Mouse (Mus musculus) intestine, embryonic 15.5 days (tissue): Measurements from ENCODE around the gene AA467197. TPM values are rescaled to one million over a fixed set of nuclear protein-coding genes. Genes with fewer than 3 reads are reported as not detected.

Experiments
- ATAC-seq: fragments of 200-750 bp; cut with Nextera tagmentation; 2 replicates; pipeline ENCODE4 v1.8.0; 2017; ENCODE audit warnings: moderate TSS enrichment, moderate library complexity
- H3K27ac ChIP-seq: fragments of 300-500 bp; sonication (generic); 2 replicates; pipeline ENCODE4 v1.5.1; 2015; ENCODE audit warnings: mild to moderate bottlenecking, inconsistent platforms
- H3K27me3 ChIP-seq: fragments of 300-500 bp; sonication (generic); replicated peaks from 2 replicates; pipeline ENCODE4 v1.6.1; 2015; ENCODE audit warnings: inconsistent platforms
- H3K36me3 ChIP-seq: fragments of 300-500 bp; sonication (generic); 2 replicates; pipeline ENCODE4 v1.6.1; 2015; ENCODE audit warnings: inconsistent platforms
- H3K4me1 ChIP-seq: fragments of 300-500 bp; sonication (generic); replicated peaks from 2 replicates; pipeline ENCODE4 v1.6.1; 2015; ENCODE audit warnings: inconsistent platforms
- H3K4me2 ChIP-seq: fragments of 300-500 bp; sonication (generic); replicated peaks from 2 replicates; pipeline ENCODE4 v1.6.1; 2015; ENCODE audit warnings: mild to moderate bottlenecking, inconsistent platforms
- H3K4me3 ChIP-seq: fragments of 300-500 bp; sonication (generic); replicated peaks from 2 replicates; pipeline ENCODE4 v1.5.1; 2015; ENCODE audit warnings: inconsistent platforms
- H3K9ac ChIP-seq: fragments of 300-500 bp; sonication (generic); 2 replicates; pipeline ENCODE4 v1.6.1; 2015; ENCODE audit warnings: inconsistent platforms
- H3K9me3 ChIP-seq: fragments of 300-500 bp; sonication (generic); 2 replicates; pipeline ENCODE4 v1.6.1; 2016; ENCODE audit warnings: inconsistent platforms
- WGBS: fragments of 180-500 bp; shearing (Covaris S2); methylation state at CpG from one replicate; pipeline ENCODE4 v1.1.7; 2015; 5-methylcytosine and 5-hydroxymethylcytosine counted together
- polyA plus RNA-seq: library from polyadenylated mRNA; unstranded; fragments of >200 nt; fragmentation: Nextera tagmentation; extraction: Ambion mirVana; gene quantifications from 2 replicates; pipeline ENCODE4 v1.2.1, GENCODE M21; 2015

AA467197 gene
- polyA plus RNA-seq, 1 experiment from 2014 or later = 7.1 TPM

- H3K27me3 ChIP-seq = no peaks in the 10 kb centered on the region
- H3K4me3 ChIP-seq = no peak overlapping the region
- H3K4me1 ChIP-seq = 0 out of 2 replicates have a peak, but pooled peaks cover 3% of the 10 kb centered on the region
- H3K27ac ChIP-seq = no peak overlapping the region
- H3K9me3 ChIP-seq = no peaks in the 10 kb centered on the region
- WGBS = 52% methylated on average over 17 of the region's 17 CpGs
- no peaks in the 10 kb centered on the region for H3K36me3 ChIP-seq
- no peak overlapping the region for H3K4me2 ChIP-seq
- no peak overlapping the region for H3K9ac ChIP-seq
- 0 out of 2 replicates have a peak, but pooled peaks have one; percentile 14 for ATAC-seq
These were observed 15.6 kb downstream of the AA467197 start for GRCm38 (mm10) chr2:122652096-122653084.

GRCm38 (mm10) chr2:122656052-122656451 is 19.3 kb downstream of the AA467197 start:
- Histone ChIP-seq H3K9ac (no peak overlapping the region), H3K27me3 (no peaks in the 10 kb centered on the region), H3K4me2 (no peak overlapping the region), H3K36me3 (no peaks in the 10 kb centered on the region), H3K4me1 (peaks cover 3% of the 10 kb centered on the region; the same call in 1 of the 2 replicates), H3K27ac (no peak overlapping the region), H3K9me3 (no peaks in the 10 kb centered on the region), H3K4me3 (no peak overlapping the region)
- no peak for ATAC-seq
- WGBS = 43% methylated on average over 2 of the region's 2 CpGs

DNA sequence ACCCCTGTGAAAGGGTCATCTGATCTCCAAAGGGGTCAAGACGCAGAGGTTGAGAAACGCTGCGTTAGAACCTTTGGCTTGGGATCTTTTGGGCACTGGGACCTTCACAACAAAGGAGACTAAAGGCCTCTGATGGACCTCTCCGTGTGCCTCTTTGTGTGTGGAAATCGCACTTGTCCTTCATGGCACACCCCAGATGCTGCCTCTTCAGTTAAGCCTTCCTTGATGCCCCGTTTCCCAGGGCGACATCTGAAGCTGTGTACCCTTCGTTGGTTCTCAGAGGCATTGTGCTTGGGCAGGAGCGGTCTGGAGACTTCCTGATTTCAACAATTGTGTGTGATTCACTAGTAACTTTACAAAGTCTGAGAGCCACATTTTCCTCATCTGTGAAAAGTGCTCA is 20.0 kb downstream of the AA467197 start:
- Histone ChIP-seq H3K27me3 (no peaks in the 10 kb centered on the region), H3K4me2 (no peak overlapping the region), H3K27ac (peak overlapping the region; percentile 95), H3K9me3 (no peaks in the 10 kb centered on the region), H3K4me1 (peaks cover 3% of the 10 kb centered on the region; the same call in 1 of the 2 replicates), H3K9ac (no peak overlapping the region), H3K36me3 (no peaks in the 10 kb centered on the region), H3K4me3 (no peak overlapping the region)
- no peak for ATAC-seq
- WGBS = 54% methylated on average over 9 of the region's 9 CpGs

DNA sequence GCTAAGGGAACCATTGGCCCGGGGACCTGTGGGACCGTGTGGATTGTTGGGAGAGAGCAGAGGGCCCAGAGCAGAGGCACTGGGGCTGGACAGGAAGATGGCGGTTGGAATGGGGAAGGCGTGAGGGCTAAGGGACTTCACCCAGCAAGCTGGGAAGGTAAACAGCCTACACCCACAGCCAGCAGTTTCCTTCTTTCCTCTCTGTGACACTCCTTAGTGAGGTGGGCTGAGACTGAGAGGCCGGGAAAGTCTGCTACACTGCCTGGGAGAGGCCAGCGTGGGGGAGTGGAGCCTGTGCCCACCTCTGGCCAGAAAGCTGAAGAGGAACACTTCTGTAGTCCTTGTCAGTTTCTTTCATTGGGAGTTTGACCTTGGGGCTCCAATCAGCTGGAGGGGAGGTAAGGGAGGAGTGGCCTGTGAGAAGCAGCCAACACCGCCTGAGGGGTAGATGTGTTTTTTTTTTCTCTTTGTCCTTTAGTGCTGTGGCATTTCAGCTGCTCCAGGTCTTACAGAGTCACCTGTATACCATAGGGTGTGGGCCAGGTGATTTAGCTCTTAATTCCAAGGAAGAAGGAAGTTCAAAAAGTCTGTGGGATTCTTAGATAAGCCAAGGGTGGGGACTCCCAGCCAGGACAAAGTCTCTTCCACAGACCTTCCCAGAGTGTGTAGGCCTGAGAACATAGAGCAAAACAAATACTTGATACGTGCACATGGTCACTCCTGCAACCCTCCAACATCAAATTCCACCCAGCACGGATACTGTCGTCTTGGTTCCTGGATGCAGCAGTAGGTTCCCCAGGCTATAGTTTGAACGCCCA is 21.1 kb downstream of the AA467197 start:
- H3K4me1 ChIP-seq = peaks cover 3% of the 10 kb centered on the region; the same call in 1 of the 2 replicates
- H3K27ac ChIP-seq = peak overlapping the region; percentile 95
- 66% methylated on average over 11 of the region's 11 CpGs for WGBS
- no peak overlapping the region for H3K9ac ChIP-seq
- no peaks in the 10 kb centered on the region for H3K9me3 ChIP-seq
- H3K27me3 ChIP-seq = no peaks in the 10 kb centered on the region
- H3K36me3 ChIP-seq = no peaks in the 10 kb centered on the region
- peak overlapping the region; percentile 41 for H3K4me2 ChIP-seq
- peak; percentile 95 for ATAC-seq
- no peak overlapping the region for H3K4me3 ChIP-seq

DNA sequence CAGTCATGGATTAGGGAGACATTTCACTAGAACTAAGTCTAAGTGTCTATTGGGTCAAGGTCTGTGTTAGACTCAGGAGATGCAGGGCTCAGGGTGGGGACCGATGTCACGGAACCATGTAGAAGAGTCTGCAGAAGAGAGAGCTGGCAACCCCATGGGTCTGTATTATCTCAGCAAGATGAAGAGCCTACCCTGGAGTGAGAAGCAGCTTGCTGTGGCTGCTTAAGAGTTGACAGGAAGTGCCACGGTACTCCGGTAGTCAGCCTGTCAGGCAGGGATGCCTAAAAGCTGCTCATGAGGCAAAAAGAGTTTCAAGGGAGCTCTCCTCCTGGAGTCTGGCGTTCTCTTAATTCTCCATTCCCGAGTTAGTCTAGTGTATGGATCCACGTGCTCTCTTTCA is 23.0 kb downstream of the AA467197 start:
- no peak for ATAC-seq
- Histone ChIP-seq H3K27me3 (no peaks in the 10 kb centered on the region), H3K4me1 (peaks cover 3% of the 10 kb centered on the region; the same call in 1 of the 2 replicates), H3K27ac (no peak overlapping the region), H3K9me3 (no peaks in the 10 kb centered on the region), H3K4me3 (no peak overlapping the region), H3K9ac (no peak overlapping the region), H3K36me3 (no peaks in the 10 kb centered on the region), H3K4me2 (no peak overlapping the region)
- 71% methylated on average over 7 of the region's 7 CpGs for WGBS

DNA sequence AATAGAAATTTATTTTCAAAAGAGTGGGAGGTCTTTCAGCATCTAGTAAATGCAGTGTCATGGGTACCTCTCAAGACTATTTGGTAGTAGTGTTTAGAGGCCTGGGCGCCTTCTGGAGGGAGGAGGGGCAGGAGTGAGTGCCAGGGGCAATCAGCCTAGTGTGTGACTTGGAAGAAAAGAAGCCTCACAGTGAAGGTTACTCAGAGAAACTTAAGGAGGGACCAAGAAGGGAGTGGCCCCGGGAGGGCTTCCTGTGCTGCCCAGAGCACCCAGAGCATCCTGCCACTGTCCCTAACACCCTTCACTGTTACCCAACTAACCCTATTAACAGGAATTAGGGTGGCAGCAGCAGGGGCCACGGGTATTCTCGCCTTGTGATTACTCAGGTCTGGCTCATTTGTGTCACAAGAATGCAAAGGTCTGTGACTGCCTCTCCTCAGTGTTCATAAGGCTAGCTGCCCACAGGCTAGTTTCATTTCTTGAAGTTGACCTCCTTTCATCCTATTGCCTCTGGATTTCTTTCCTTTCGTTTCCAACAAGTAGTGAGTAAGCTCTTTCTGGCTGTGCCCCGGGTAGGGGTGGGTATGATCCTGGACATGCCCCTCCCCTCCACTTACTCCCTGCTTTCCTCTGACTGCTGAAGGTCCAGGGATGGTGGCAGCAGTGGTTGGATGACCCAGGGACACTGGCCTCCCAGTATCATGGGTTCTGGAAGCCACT is 28.6 kb downstream of the AA467197 start:
- H3K9me3 ChIP-seq = no peaks in the 10 kb centered on the region
- H3K27ac ChIP-seq = no peak overlapping the region
- no peak overlapping the region for H3K4me3 ChIP-seq
- WGBS = 49% methylated on average over 6 of the region's 6 CpGs
- no peaks in the 10 kb centered on the region for H3K27me3 ChIP-seq
- no peaks in the 10 kb centered on the region for H3K36me3 ChIP-seq
- 0 out of 2 replicates have a peak, but pooled peaks have one; percentile 21 for ATAC-seq
- no peak overlapping the region for H3K9ac ChIP-seq
- no peak overlapping the region for H3K4me2 ChIP-seq
- no peaks in the 10 kb centered on the region for H3K4me1 ChIP-seq

GRCm38 (mm10) chr2:122665973-122666875 is 29.4 kb downstream of the AA467197 start:
- Histone ChIP-seq H3K4me1 (no peaks in the 10 kb centered on the region), H3K9me3 (no peaks in the 10 kb centered on the region), H3K27ac (no peak overlapping the region), H3K9ac (no peak overlapping the region), H3K4me2 (no peak overlapping the region), H3K4me3 (no peak overlapping the region), H3K27me3 (no peaks in the 10 kb centered on the region), H3K36me3 (no peaks in the 10 kb centered on the region)
- 39% methylated on average over 12 of the region's 12 CpGs for WGBS
- ATAC-seq = peak; percentile 76

DNA sequence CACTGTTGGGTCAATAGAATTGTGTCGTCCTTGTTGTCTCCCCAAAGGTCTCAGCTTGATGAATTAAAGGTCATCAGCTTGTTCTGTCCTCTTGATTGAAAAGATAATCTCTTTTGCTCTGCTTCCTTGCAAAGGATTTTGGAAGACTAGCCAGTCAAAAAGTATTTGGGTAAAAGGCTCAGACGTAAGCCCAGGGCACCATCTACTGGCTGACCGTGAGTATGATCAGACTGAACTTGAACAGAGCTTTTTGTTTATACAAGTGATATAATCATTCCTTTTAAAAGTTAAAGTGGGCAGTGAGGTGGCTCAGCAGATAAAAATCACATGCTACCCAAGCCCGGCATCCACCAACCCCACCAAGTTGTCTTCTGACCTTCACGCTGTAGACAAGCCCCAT is 31.1 kb downstream of the AA467197 start:
- Histone ChIP-seq H3K4me1 (no peaks in the 10 kb centered on the region), H3K9me3 (no peaks in the 10 kb centered on the region), H3K4me2 (no peak overlapping the region), H3K9ac (no peak overlapping the region), H3K4me3 (no peak overlapping the region), H3K27me3 (no peaks in the 10 kb centered on the region), H3K27ac (no peak overlapping the region), H3K36me3 (no peaks in the 10 kb centered on the region)
- no peak for ATAC-seq
- WGBS = 25% methylated on average over 5 of the region's 5 CpGs

GRCm38 (mm10) chr2:122671714-122672113 is 34.9 kb downstream of the AA467197 start:
- Histone ChIP-seq H3K4me2 (no peak overlapping the region), H3K9me3 (no peaks in the 10 kb centered on the region), H3K9ac (no peak overlapping the region), H3K4me3 (no peak overlapping the region), H3K4me1 (no peaks in the 10 kb centered on the region), H3K27me3 (no peaks in the 10 kb centered on the region), H3K36me3 (no peaks in the 10 kb centered on the region), H3K27ac (no peak overlapping the region)
- 76% methylated on average over 5 of the region's 5 CpGs for WGBS
- no peak for ATAC-seq

GRCm38 (mm10) chr2:122672841-122673240 is 36.1 kb downstream of the AA467197 start:
- H3K27ac ChIP-seq = no peak overlapping the region
- no peaks in the 10 kb centered on the region for H3K36me3 ChIP-seq
- no peak overlapping the region for H3K9ac ChIP-seq
- WGBS = 70% methylated on average over 5 of the region's 5 CpGs
- no peaks in the 10 kb centered on the region for H3K4me1 ChIP-seq
- no peak overlapping the region for H3K4me2 ChIP-seq
- no peak overlapping the region for H3K4me3 ChIP-seq
- no peaks in the 10 kb centered on the region for H3K27me3 ChIP-seq
- no peak for ATAC-seq
- no peaks in the 10 kb centered on the region for H3K9me3 ChIP-seq

DNA sequence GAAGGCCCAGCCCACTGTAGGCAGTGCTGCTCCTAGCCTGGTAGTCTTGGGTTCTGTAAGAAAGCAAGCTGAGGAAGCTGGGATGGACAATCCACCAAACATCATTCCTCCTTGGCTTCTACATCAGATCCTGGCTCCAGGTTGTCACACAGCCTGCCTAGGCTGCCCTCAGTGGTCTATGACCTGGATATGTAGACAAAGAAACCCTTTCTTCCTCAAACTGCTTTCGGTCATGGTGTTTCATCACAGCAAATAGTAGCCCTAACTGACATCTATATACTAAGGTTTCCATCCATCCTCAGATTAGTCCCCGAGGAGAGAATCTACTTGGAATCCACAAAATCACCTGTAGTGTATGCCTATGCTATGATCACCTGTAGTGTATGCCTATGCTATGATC is 38.3 kb downstream of the AA467197 start:
- no peak overlapping the region for H3K4me2 ChIP-seq
- WGBS = 91% methylated on average over 2 of the region's 2 CpGs
- no peak for ATAC-seq
- H3K9me3 ChIP-seq = no peaks in the 10 kb centered on the region
- no peaks in the 10 kb centered on the region for H3K27me3 ChIP-seq
- no peaks in the 10 kb centered on the region for H3K4me1 ChIP-seq
- no peak overlapping the region for H3K9ac ChIP-seq
- H3K27ac ChIP-seq = no peak overlapping the region
- no peaks in the 10 kb centered on the region for H3K36me3 ChIP-seq
- H3K4me3 ChIP-seq = no peak overlapping the region
